Mouse (Mus musculus) MEL (cell line): Measurements from ENCODE around the gene Siglece. TPM values are rescaled to one million over a fixed set of nuclear protein-coding genes. Genes with fewer than 3 reads are reported as not detected.

Experiments
- polyA plus RNA-seq, 2 experiments: library from polyadenylated mRNA; stranded (reverse) in 1 of 2; unstranded in 1 of 2; fragments of >175 nt in 1 of 2; fragments of >200 nt in 1 of 2; gene quantifications; 2 replicates each; pipeline versions ENCODE4 v1.2.1 to v1.2.4; 2012; ENCODE audit warnings: low replicate concordance in 2 of 2, low read depth in 1 of 2; ENCODE audit not compliant: insufficient read length in 2 of 2, insufficient read depth in 1 of 2, missing spikeins in 1 of 2
- total RNA-seq: library from RNA; depleted of rRNA; stranded (reverse); fragments of 300-350 nt; gene quantifications from 2 replicates; pipeline ENCODE4 v1.2.3, GENCODE M21; 2012; rRNA removed

The Siglece gene
- total and polyA plus RNA-seq, 3 experiments = 0.07 TPM; not detected in 2

Other genes with a start within 250 kb of the Siglece start
- gene Lim2, start 232.5 kb downstream of the Siglece start, total RNA-seq = not detected in 2 replicates
- gene Lim2, start 232.5 kb downstream of the Siglece start, polyA plus RNA-seq = not detected
- gene Nkg7, start 223.1 kb downstream of the Siglece start, total RNA-seq = not detected in 2 replicates
- not detected for gene Nkg7, start 223.1 kb downstream of the Siglece start, polyA plus RNA-seq
- not detected in 2 replicates for gene Cldnd2, start 219.4 kb downstream of the Siglece start, total RNA-seq
- not detected for gene Cldnd2, start 219.4 kb downstream of the Siglece start, polyA plus RNA-seq
- 174 and 177 TPM in 2 replicates for gene Etfb, start 216.1 kb downstream of the Siglece start, total RNA-seq
- 100 to 1,000 TPM in 1 of 2 experiments, not detected in 1; 186 TPM for gene Etfb, start 216.1 kb downstream of the Siglece start, polyA plus RNA-seq
- gene Gm45233, start 216.0 kb downstream of the Siglece start, total RNA-seq = not detected in 2 replicates
- under 1 TPM in 1 of 2 experiments, not detected in 1; 0.42 TPM for gene Gm45233, start 216.0 kb downstream of the Siglece start, polyA plus RNA-seq
- gene Vsig10l, start 197.0 kb downstream of the Siglece start, total RNA-seq = 0.08 and 0.10 TPM in 2 replicates
- gene Vsig10l, start 197.0 kb downstream of the Siglece start, polyA plus RNA-seq = under 1 TPM in 1 of 2 experiments, not detected in 1; 0.65 TPM
- not detected in 2 replicates for gene Iglon5, start 170.1 kb downstream of the Siglece start, total RNA-seq
- not detected for gene Iglon5, start 170.1 kb downstream of the Siglece start, polyA plus RNA-seq
- gene 4931406B18Rik, start 154.2 kb downstream of the Siglece start, total RNA-seq = not detected in 2 replicates
- not detected for gene 4931406B18Rik, start 154.2 kb downstream of the Siglece start, polyA plus RNA-seq
- gene Cd33, start 115.7 kb downstream of the Siglece start, total RNA-seq = not detected in 2 replicates
- not detected for gene Cd33, start 115.7 kb downstream of the Siglece start, polyA plus RNA-seq
- gene Zfp658, start 97.9 kb downstream of the Siglece start, total RNA-seq = not detected in 2 replicates
- not detected for gene Zfp658, start 97.9 kb downstream of the Siglece start, polyA plus RNA-seq
- 3.6 and 5.5 TPM in 2 replicates for gene Zfp719, start 80.6 kb downstream of the Siglece start, total RNA-seq
- gene Zfp719, start 80.6 kb downstream of the Siglece start, polyA plus RNA-seq = 1 to 10 TPM in 1 of 2 experiments, not detected in 1; 1.9 TPM
- 0.10 TPM in 1 of 2 replicates, not detected in the other for gene Zfp819, start 53.0 kb downstream of the Siglece start, total RNA-seq
- under 1 TPM in 1 of 2 experiments, not detected in 1; 0.06 TPM for gene Zfp819, start 53.0 kb downstream of the Siglece start, polyA plus RNA-seq
- 0.08 and 0.13 TPM in 2 replicates for gene Ceacam18, start 25.5 kb downstream of the Siglece start, total RNA-seq
- gene Ceacam18, start 25.5 kb downstream of the Siglece start, polyA plus RNA-seq = under 1 TPM in 1 of 2 experiments, not detected in 1; 0.04 TPM
- 12.4 and 17.2 TPM in 2 replicates for gene Ctu1, start 11.9 kb upstream of the Siglece start, total RNA-seq
- 10 to 100 TPM in 1 of 2 experiments, not detected in 1; 15.6 TPM for gene Ctu1, start 11.9 kb upstream of the Siglece start, polyA plus RNA-seq
- gene Klk14, start 30.3 kb upstream of the Siglece start, total RNA-seq = not detected in 2 replicates
- under 1 TPM in 1 of 2 experiments, not detected in 1; 0.13 TPM for gene Klk14, start 30.3 kb upstream of the Siglece start, polyA plus RNA-seq
- gene Klk13, start 52.4 kb upstream of the Siglece start, total RNA-seq = not detected in 2 replicates
- gene Klk13, start 52.4 kb upstream of the Siglece start, polyA plus RNA-seq = not detected
- not detected in 2 replicates for gene Klk12, start 108.7 kb upstream of the Siglece start, total RNA-seq
- gene Klk12, start 108.7 kb upstream of the Siglece start, polyA plus RNA-seq = not detected
- gene Klk11, start 114.4 kb upstream of the Siglece start, total RNA-seq = not detected in 2 replicates
- gene Klk11, start 114.4 kb upstream of the Siglece start, polyA plus RNA-seq = not detected
- not detected in 2 replicates for gene Klk10, start 120.9 kb upstream of the Siglece start, total RNA-seq
- not detected for gene Klk10, start 120.9 kb upstream of the Siglece start, polyA plus RNA-seq
- not detected in 2 replicates for gene Klk9, start 131.7 kb upstream of the Siglece start, total RNA-seq
- not detected for gene Klk9, start 131.7 kb upstream of the Siglece start, polyA plus RNA-seq
- not detected in 2 replicates for gene Klk8, start 137.4 kb upstream of the Siglece start, total RNA-seq
- gene Klk8, start 137.4 kb upstream of the Siglece start, polyA plus RNA-seq = not detected
- not detected in 2 replicates for gene Klk7, start 151.1 kb upstream of the Siglece start, total RNA-seq
- gene Klk7, start 151.1 kb upstream of the Siglece start, polyA plus RNA-seq = not detected
- gene Klk6, start 164.3 kb upstream of the Siglece start, total RNA-seq = not detected in 2 replicates
- gene Klk6, start 164.3 kb upstream of the Siglece start, polyA plus RNA-seq = not detected
- not detected in 2 replicates for gene Klk5, start 181.8 kb upstream of the Siglece start, total RNA-seq
- gene Klk5, start 181.8 kb upstream of the Siglece start, polyA plus RNA-seq = not detected
- gene Klk4, start 221.0 kb upstream of the Siglece start, total RNA-seq = not detected in 2 replicates
- not detected for gene Klk4, start 221.0 kb upstream of the Siglece start, polyA plus RNA-seq